Mouse (Mus musculus) neural tube, embryonic 14.5 days (tissue): ENCODE measurements at regions not wholly inside any gene's neighbourhood (a gene's known extent, or its start where the extent isn't known, plus 50 kb on each side); places are given as distances from the start of the nearest gene placed in this dataset.

ENCODE experiments used
- ATAC-seq: fragments of 200-750 bp; cut with Nextera tagmentation; 2 replicates; pipeline ENCODE4 v1.8.0; 2017; ENCODE audit warnings: low read depth, mild to moderate bottlenecking, moderate TSS enrichment, moderate library complexity
- H3K27ac ChIP-seq: fragments of 300-500 bp; sonication (generic); 2 replicates; pipeline ENCODE4 v1.5.1; 2014; ENCODE audit warnings: low read depth, mild to moderate bottlenecking, control low read depth, low read length, moderate library complexity, mixed read lengths
- H3K27me3 ChIP-seq: fragments of 300-500 bp; sonication (generic); 2 replicates; pipeline ENCODE4 v1.6.1; 2014; ENCODE audit warnings: low read length; ENCODE audit not compliant: control insufficient read depth, insufficient read depth
- H3K36me3 ChIP-seq: fragments of 300-500 bp; sonication (generic); 2 replicates; pipeline ENCODE4 v1.6.1; 2014; ENCODE audit warnings: low read length, mixed read lengths; ENCODE audit not compliant: control insufficient read depth, insufficient read depth
- H3K4me1 ChIP-seq: fragments of 300-500 bp; sonication (generic); 2 replicates; pipeline ENCODE4 v1.6.1; 2014; ENCODE audit warnings: low read length; ENCODE audit not compliant: control insufficient read depth, insufficient read depth
- H3K4me2 ChIP-seq: fragments of 300-500 bp; sonication (generic); 2 replicates; pipeline ENCODE4 v1.6.1; 2014; ENCODE audit warnings: mild to moderate bottlenecking, low read depth, low read length, control low read depth
- H3K4me3 ChIP-seq: fragments of 300-500 bp; sonication (generic); 2 replicates; pipeline ENCODE4 v1.5.1; 2014; ENCODE audit warnings: low read depth, low read length, control low read depth, mixed read lengths
- H3K9ac ChIP-seq: fragments of 300-500 bp; sonication (generic); replicated peaks from 2 replicates; pipeline ENCODE4 v1.6.1; 2014; ENCODE audit warnings: low read depth, mild to moderate bottlenecking, control low read depth, low read length, mixed read lengths
- H3K9me3 ChIP-seq: fragments of 300-500 bp; sonication (generic); 2 replicates; pipeline ENCODE4 v1.6.1; 2016; ENCODE audit warnings: low read length; ENCODE audit not compliant: control insufficient read depth
- WGBS: fragments of 180-500 bp; shearing (Covaris S2); extraction: QIAGEN DNeasy Blood & Tissue Kit; methylation state at CpG from one replicate; pipeline ENCODE4 v1.1.7; 2014; 5-methylcytosine and 5-hydroxymethylcytosine counted together

GRCm38 (mm10) chr4:90565909-90566308 lies 347.3 kb downstream of the Zfp352 start:
- Histone ChIP-seq H3K4me2 (no peak overlapping the region), H3K4me1 (no peaks in the 10 kb centered on the region), H3K36me3 (no peaks in the 10 kb centered on the region), H3K27me3 (no peaks in the 10 kb centered on the region), H3K9me3 (no peaks in the 10 kb centered on the region), H3K27ac (no peak overlapping the region), H3K9ac (no peak overlapping the region), H3K4me3 (no peak overlapping the region)
- no peak for ATAC-seq
- WGBS, result 62% methylated on average over 3 of the region's 3 CpGs

GRCm38 (mm10) chr4:90576139-90577082 lies 357.8 kb downstream of the Zfp352 start:
- Histone ChIP-seq H3K27ac (no peak overlapping the region), H3K4me3 (no peak overlapping the region), H3K9ac (no peak overlapping the region), H3K27me3 (no peaks in the 10 kb centered on the region), H3K36me3 (no peaks in the 10 kb centered on the region), H3K4me1 (no peaks in the 10 kb centered on the region), H3K4me2 (no peak overlapping the region), H3K9me3 (no peaks in the 10 kb centered on the region)
- ATAC-seq, result no peak
- WGBS, result 84% methylated on average over 10 of the region's 10 CpGs

- H3K27ac ChIP-seq, result no peak overlapping the region
- H3K4me2 ChIP-seq, result no peak overlapping the region
- H3K9ac ChIP-seq, result no peak overlapping the region
- no peak overlapping the region for H3K4me3 ChIP-seq
- ATAC-seq, result peak; percentile 49; the same call in 1 of the 2 replicates
- H3K4me1 ChIP-seq, result no peaks in the 10 kb centered on the region
- H3K27me3 ChIP-seq, result no peaks in the 10 kb centered on the region
- 34% methylated on average over 2 of the region's 2 CpGs for WGBS
- no peaks in the 10 kb centered on the region for H3K36me3 ChIP-seq
- H3K9me3 ChIP-seq, result no peaks in the 10 kb centered on the region
Measured at GRCm38 (mm10) chr4:90598326-90598725, 379.7 kb downstream of the Zfp352 start.

- 37% methylated on average over 3 of the region's 3 CpGs for WGBS
- no peak overlapping the region for H3K9ac ChIP-seq
- H3K27ac ChIP-seq, result no peak overlapping the region
- no peak for ATAC-seq
- no peaks in the 10 kb centered on the region for H3K27me3 ChIP-seq
- no peaks in the 10 kb centered on the region for H3K4me1 ChIP-seq
- no peak overlapping the region for H3K4me3 ChIP-seq
- H3K36me3 ChIP-seq, result no peaks in the 10 kb centered on the region
- H3K9me3 ChIP-seq, result no peaks in the 10 kb centered on the region
- no peak overlapping the region for H3K4me2 ChIP-seq
Measured at GRCm38 (mm10) chr4:90608941-90609340, 390.3 kb downstream of the Zfp352 start.

- H3K27ac ChIP-seq, result no peak overlapping the region
- no peak for ATAC-seq
- no peaks in the 10 kb centered on the region for H3K4me1 ChIP-seq
- no peak overlapping the region for H3K9ac ChIP-seq
- H3K36me3 ChIP-seq, result no peaks in the 10 kb centered on the region
- H3K9me3 ChIP-seq, result no peaks in the 10 kb centered on the region
- no peak overlapping the region for H3K4me3 ChIP-seq
- H3K4me2 ChIP-seq, result no peak overlapping the region
- WGBS, result 89% methylated on average over 1 of the region's 1 CpGs
- no peaks in the 10 kb centered on the region for H3K27me3 ChIP-seq
Measured at GRCm38 (mm10) chr4:90627937-90628336, 409.3 kb downstream of the Zfp352 start.

- Histone ChIP-seq H3K4me2 (no peak overlapping the region), H3K9me3 (no peaks in the 10 kb centered on the region), H3K27ac (no peak overlapping the region), H3K4me3 (no peak overlapping the region), H3K36me3 (no peaks in the 10 kb centered on the region), H3K9ac (no peak overlapping the region), H3K27me3 (no peaks in the 10 kb centered on the region), H3K4me1 (no peaks in the 10 kb centered on the region)
- no peak for ATAC-seq
Measured at GRCm38 (mm10) chr4:90672267-90672945, 453.8 kb downstream of the Zfp352 start.

- no peaks in the 10 kb centered on the region for H3K9me3 ChIP-seq
- no peak overlapping the region for H3K4me2 ChIP-seq
- WGBS, result 79% methylated on average over 5 of the region's 5 CpGs
- no peak overlapping the region for H3K4me3 ChIP-seq
- H3K4me1 ChIP-seq, result no peaks in the 10 kb centered on the region
- H3K36me3 ChIP-seq, result no peaks in the 10 kb centered on the region
- no peak for ATAC-seq
- H3K27me3 ChIP-seq, result no peaks in the 10 kb centered on the region
- H3K9ac ChIP-seq, result no peak overlapping the region
- no peak overlapping the region for H3K27ac ChIP-seq
Measured at GRCm38 (mm10) chr4:90696945-90697344, 478.3 kb downstream of the Zfp352 start.

- H3K9ac ChIP-seq, result no peak overlapping the region
- no peaks in the 10 kb centered on the region for H3K9me3 ChIP-seq
- H3K4me2 ChIP-seq, result no peak overlapping the region
- H3K27me3 ChIP-seq, result no peaks in the 10 kb centered on the region
- H3K4me1 ChIP-seq, result no peaks in the 10 kb centered on the region
- no peak overlapping the region for H3K4me3 ChIP-seq
- 85% methylated on average over 2 of the region's 2 CpGs for WGBS
- H3K27ac ChIP-seq, result no peak overlapping the region
- no peaks in the 10 kb centered on the region for H3K36me3 ChIP-seq
- ATAC-seq, result no peak
Measured at GRCm38 (mm10) chr4:90729168-90729567, 510.5 kb downstream of the Zfp352 start.

- 71% methylated on average over 1 of the region's 1 CpGs for WGBS
- no peak overlapping the region for H3K4me2 ChIP-seq
- H3K27ac ChIP-seq, result no peak overlapping the region
- no peak overlapping the region for H3K9ac ChIP-seq
- no peaks in the 10 kb centered on the region for H3K9me3 ChIP-seq
- ATAC-seq, result no peak
- no peaks in the 10 kb centered on the region for H3K36me3 ChIP-seq
- no peak overlapping the region for H3K4me3 ChIP-seq
- H3K4me1 ChIP-seq, result no peaks in the 10 kb centered on the region
- no peaks in the 10 kb centered on the region for H3K27me3 ChIP-seq
Measured at GRCm38 (mm10) chr4:90734856-90735255, 516.2 kb downstream of the Zfp352 start.
